Mouse (Mus musculus) MEL (cell line): ENCODE data around the gene Rnf32. TPM values are rescaled to one million over a fixed set of nuclear protein-coding genes. Genes with fewer than 3 reads are reported as not detected.

Experiments
- DNase-seq: peaks from one replicate; pipeline ENCODE4 v3.0.0; 2011; ENCODE audit warnings: low read depth, low spot score
- H3K27ac ChIP-seq: 2 replicates; pipeline ENCODE4 v1.5.1; 2012; ENCODE audit warnings: low read depth, mild to moderate bottlenecking, control low read depth, low read length, moderate library complexity; ENCODE audit not compliant: control insufficient read depth
- H3K27me3 ChIP-seq, 2 experiments: fragments of 150-350 bp in 1 of 2; sonication (generic) in 1 of 2; 2 replicates each; pipeline ENCODE4 v1.6.1; 2012; ENCODE audit warnings: low read length in 2 of 2, mild to moderate bottlenecking in 2 of 2, improper control_type of control experiment in 1 of 2, moderate library complexity in 1 of 2; ENCODE audit not compliant: insufficient read depth in 2 of 2, control insufficient read depth in 1 of 2
- H3K36me3 ChIP-seq, 2 experiments: 2 replicates each; pipeline ENCODE4 v1.6.1; 2012 to 2014; ENCODE audit warnings: low read length in 2 of 2, improper control_type of control experiment in 1 of 2, inconsistent platforms in 1 of 2, mild to moderate bottlenecking in 1 of 2; ENCODE audit not compliant: insufficient read depth in 2 of 2, control insufficient read depth in 1 of 2
- H3K4me1 ChIP-seq, 2 experiments: fragments of 150-350 bp in 1 of 2; sonication (generic) in 1 of 2; 2 replicates each; pipeline ENCODE4 v1.6.1; 2012; ENCODE audit warnings: low read length in 2 of 2, improper control_type of control experiment in 1 of 2, mild to moderate bottlenecking in 1 of 2; ENCODE audit not compliant: insufficient read depth in 2 of 2, control insufficient read depth in 1 of 2
- H3K4me3 ChIP-seq, 2 experiments: fragments of 150-350 bp in 1 of 2; sonication (generic) in 1 of 2; 2 replicates each; pipeline ENCODE4 v1.5.1; 2012; ENCODE audit warnings: low read depth in 2 of 2, low read length in 2 of 2, mild to moderate bottlenecking in 2 of 2, moderate library complexity in 2 of 2, control low read depth in 1 of 2, improper control_type of control experiment in 1 of 2; ENCODE audit not compliant: control insufficient read depth in 1 of 2, insufficient read depth in 1 of 2
- H3K79me2 ChIP-seq: 2 replicates; pipeline ENCODE4 v1.6.1; 2012; ENCODE audit warnings: mild to moderate bottlenecking, low read length, moderate library complexity; ENCODE audit not compliant: control insufficient read depth, poor library complexity, insufficient read depth
- H3K9ac ChIP-seq: 2 replicates; pipeline ENCODE4 v1.6.1; 2012; ENCODE audit warnings: low read depth, mild to moderate bottlenecking, control low read depth, low read length, moderate library complexity; ENCODE audit not compliant: control insufficient read depth, poor library complexity, severe bottlenecking
- H3K9me3 ChIP-seq: fragments of 150-350 bp; sonication (generic); replicated peaks from 2 replicates; pipeline ENCODE4 v1.6.1; 2012; ENCODE audit warnings: mild to moderate bottlenecking, low read length, improper control_type of control experiment, moderate library complexity; ENCODE audit not compliant: insufficient read depth
- CHD1 ChIP-seq: IDR thresholded peaks from 2 replicates; pipeline ENCODE4 v1.6.1; 2012; ENCODE audit warnings: low read depth, mild to moderate bottlenecking, inconsistent platforms, low read length, improper control_type of control experiment
- CHD2 ChIP-seq: IDR thresholded peaks from 2 replicates; pipeline ENCODE4 v1.6.1; 2011; ENCODE audit warnings: low read length, improper control_type of control experiment
- CTCF ChIP-seq, 3 experiments: IDR thresholded peaks in 2 of 3; conservative IDR thresholded peaks in 1 of 3; 2 replicates each; pipeline ENCODE4 v1.5.1; 2011 to 2012; ENCODE audit warnings: low read length in 3 of 3, low read depth in 2 of 3, mild to moderate bottlenecking in 2 of 3, improper control_type of control experiment in 1 of 3, inconsistent platforms in 1 of 3, mixed read lengths in 1 of 3, moderate library complexity in 1 of 3; ENCODE audit not compliant: control insufficient read depth in 1 of 3, insufficient read depth in 1 of 3, poor library complexity in 1 of 3, severe bottlenecking in 1 of 3
- ETS1 ChIP-seq: IDR thresholded peaks from 2 replicates; pipeline ENCODE4 v1.6.1; 2012; ENCODE audit warnings: low read depth, mild to moderate bottlenecking, inconsistent platforms, low read length, improper control_type of control experiment, moderate library complexity
- GATA1 ChIP-seq: IDR thresholded peaks from 2 replicates; pipeline ENCODE4 v1.6.1; 2011; ENCODE audit warnings: low read depth, low read length, improper control_type of control experiment
- MAFK ChIP-seq: IDR thresholded peaks from 2 replicates; pipeline ENCODE4 v1.6.1; 2011; ENCODE audit warnings: low read depth, mild to moderate bottlenecking, low read length, improper control_type of control experiment, borderline replicate concordance
- MAX ChIP-seq: IDR thresholded peaks from 2 replicates; pipeline ENCODE4 v1.6.1; 2011; ENCODE audit warnings: low read length, improper control_type of control experiment
- MEF2A ChIP-seq: IDR thresholded peaks from 2 replicates; pipeline ENCODE4 v1.6.1; 2014; ENCODE audit warnings: low read depth, mild to moderate bottlenecking, inconsistent platforms, low read length, improper control_type of control experiment; ENCODE audit not compliant: poor library complexity, insufficient replicate concordance, severe bottlenecking; ENCODE audit errors: extremely low read depth
- MXI1 ChIP-seq: IDR thresholded peaks from 2 replicates; pipeline ENCODE4 v1.6.1; 2011; ENCODE audit warnings: mild to moderate bottlenecking, low read depth, low read length, improper control_type of control experiment
- MYB ChIP-seq: IDR thresholded peaks from 2 replicates; pipeline ENCODE4 v1.6.1; 2011; ENCODE audit warnings: mild to moderate bottlenecking, low read depth, low read length, improper control_type of control experiment
- MYC ChIP-seq: IDR thresholded peaks from 2 replicates; pipeline ENCODE4 v1.6.1; 2011; ENCODE audit warnings: low read depth, mild to moderate bottlenecking, low read length, improper control_type of control experiment, moderate library complexity
- NELFE ChIP-seq: IDR thresholded peaks from 2 replicates; pipeline ENCODE4 v1.6.1; 2011; ENCODE audit warnings: low read depth, low read length, improper control_type of control experiment
- NRF1 ChIP-seq: IDR thresholded peaks from 2 replicates; pipeline ENCODE4 v1.6.1; 2014; ENCODE audit warnings: low read depth, mild to moderate bottlenecking, inconsistent platforms, low read length, improper control_type of control experiment, moderate library complexity; ENCODE audit not compliant: poor library complexity, insufficient read depth, severe bottlenecking
- POLR2AphosphoS5 ChIP-seq: IDR thresholded peaks from 2 replicates; pipeline ENCODE4 v1.6.1; 2012; ENCODE audit warnings: low read depth, borderline replicate concordance, mild to moderate bottlenecking, inconsistent platforms, low read length, moderate library complexity, mixed read lengths
- UBTF ChIP-seq: IDR thresholded peaks from 2 replicates; pipeline ENCODE4 v1.6.1; 2012; ENCODE audit warnings: low read depth, mild to moderate bottlenecking, inconsistent platforms, low read length, improper control_type of control experiment, moderate library complexity, borderline replicate concordance; ENCODE audit not compliant: insufficient read depth
- ZC3H11A ChIP-seq: IDR thresholded peaks from 2 replicates; pipeline ENCODE4 v1.6.1; 2012; ENCODE audit warnings: low read depth, mild to moderate bottlenecking, inconsistent platforms, low read length, improper control_type of control experiment
- ZMIZ1 ChIP-seq: IDR thresholded peaks from 2 replicates; pipeline ENCODE4 v1.6.1; 2012; ENCODE audit warnings: low read depth, mild to moderate bottlenecking, inconsistent platforms, low read length, improper control_type of control experiment, moderate library complexity
- ZNF384 ChIP-seq: IDR thresholded peaks from 2 replicates; pipeline ENCODE4 v1.6.1; 2012; ENCODE audit warnings: low read depth, mild to moderate bottlenecking, inconsistent platforms, low read length, improper control_type of control experiment
- polyA plus RNA-seq, 2 experiments: library from polyadenylated mRNA; stranded (reverse) in 1 of 2; unstranded in 1 of 2; fragments of >175 nt in 1 of 2; fragments of >200 nt in 1 of 2; gene quantifications; 2 replicates each; pipeline versions ENCODE4 v1.2.1 to v1.2.4; 2012; ENCODE audit warnings: low replicate concordance in 2 of 2, low read depth in 1 of 2; ENCODE audit not compliant: insufficient read length in 2 of 2, insufficient read depth in 1 of 2, missing spikeins in 1 of 2
- total RNA-seq: library from RNA; depleted of rRNA; stranded (reverse); fragments of 300-350 nt; gene quantifications from 2 replicates; pipeline ENCODE4 v1.2.3, GENCODE M21; 2012

Gene Rnf32
- total and polyA plus RNA-seq, 3 experiments: not detected

GRCm38 (mm10) chr5:29186798-29187197 lies 9.0 kb upstream of the Rnf32 start:
- no peak overlapping the region for H3K27ac ChIP-seq
- H3K36me3 ChIP-seq: no peaks in the 10 kb centered on the region
- H3K9me3 ChIP-seq: no peaks in the 10 kb centered on the region
- no peak overlapping the region for H3K9ac ChIP-seq
- H3K4me3 ChIP-seq: no peak overlapping the region
- DNase-seq: no peak
- H3K27me3 ChIP-seq: no peaks in the 10 kb centered on the region
- TF ChIP-seq GATA1 (no peak), CHD2 (no peak), MXI1 (no peak), POLR2AphosphoS5 (no peak)
- H3K4me1 ChIP-seq: no peaks in the 10 kb centered on the region
- H3K79me2 ChIP-seq: no peaks in the 10 kb centered on the region

- Histone ChIP-seq H3K27ac (no peak overlapping the region), H3K4me1 (no peaks in the 10 kb centered on the region), H3K9me3 (no peaks in the 10 kb centered on the region), H3K36me3 (no peaks in the 10 kb centered on the region), H3K27me3 (no peaks in the 10 kb centered on the region), H3K4me3 (no peak overlapping the region), H3K79me2 (no peaks in the 10 kb centered on the region), H3K9ac (no peak overlapping the region)
- no peak for TF ChIP-seq MEF2A
- TF ChIP-seq CHD1: no peak
- no peak for TF ChIP-seq NRF1
- no peak for TF ChIP-seq ETS1
- no peak for TF ChIP-seq ZMIZ1
- TF ChIP-seq NELFE: no peak
- no peak for TF ChIP-seq ZNF384
- no peak for TF ChIP-seq UBTF
- TF ChIP-seq MXI1: no peak
- no peak for TF ChIP-seq GATA1
- TF ChIP-seq ZC3H11A: no peak
- TF ChIP-seq MYB: no peak
- TF ChIP-seq MAX: no peak
- no peak for TF ChIP-seq CTCF (IDR thresholded peaks at IDR 0.05 in 2 of 3, conservative IDR thresholded peaks at IDR 0.05 in 1 of 3; ENCODE audit: control insufficient read depth in 1 of 3, insufficient read depth in 1 of 3, low read depth in 2 of 3, low read length in 3 of 3, poor library complexity in 1 of 3, severe bottlenecking in 1 of 3)
- TF ChIP-seq MYC: no peak
- no peak for TF ChIP-seq MAFK
- no peak for DNase-seq
Measured at GRCm38 (mm10) chr5:29195231-29195569, 592 bp upstream of the Rnf32 start.
